Comparison of ENCODE assay signal across 10 mouse cellular contexts in genomic region chr16:23231168-23231567, GRCm38 (mm10). TPM values are rescaled to one million over a fixed set of nuclear protein-coding genes. Genes with fewer than 3 reads are reported as not detected.
DNase-seq lines count a peak whose midpoint lies in the region; ATAC-seq and TF ChIP-seq lines count a peak whose summit lies in the region.
"Had no signal": no experiment of that assay in that cellular context is flagged by ENCODE, and none has a peak within 500 bp of the region (broad histone marks: within the 10 kb centered on the region; RNA-seq: fewer than 3 reads in every experiment).

No protein-coding gene starts in this region.

- H3K27me3 ChIP-seq in heart, embryonic 13.5 days (replicated peaks): peaks cover 30% of the 10 kb centered on the region
- H3K27me3 ChIP-seq in liver, postnatal 0 days (ENCODE audit: insufficient read depth, low read length): no peaks in the 10 kb centered on the region

- H3K9ac ChIP-seq in heart, embryonic 13.5 days: no peak overlapping the region
- H3K9ac ChIP-seq in liver, postnatal 0 days (replicated peaks): no peak overlapping the region
- H3K9ac ChIP-seq: forebrain, postnatal 0 days; liver, embryonic 15.5 days had no signal

- WGBS in heart, embryonic 13.5 days: 30% methylated on average over 4 of the region's 4 CpGs
- 79% methylated on average over 4 of the region's 4 CpGs for WGBS in olfactory bulb, adult 2 months
- WGBS in liver, postnatal 0 days (ENCODE audit: insufficient replicate concordance): 62% methylated on average over 4 of the region's 4 CpGs

- ATAC-seq in heart, embryonic 13.5 days (ENCODE audit: extremely low read depth, insufficient number of reproducible peaks, low FRiP score, low TSS enrichment): no peak
- no peak for ATAC-seq in frontal cortex, adult (ENCODE audit: low TSS enrichment)
- no peak for ATAC-seq in liver, postnatal 0 days
- ATAC-seq: forebrain, postnatal 0 days; hindbrain, postnatal 0 days had no signal

- no peak for DNase-seq in layer of hippocampus, adult 2 months (ENCODE audit: low spot score in 2 of 2)
- no peak for DNase-seq in layer of hippocampus, adult 9-10 months (ENCODE audit: low spot score)
- peak; percentile 72 for DNase-seq in kidney, postnatal 10 days
- no peak for DNase-seq in liver, postnatal 0 days
- DNase-seq: forebrain, postnatal 0 days had no signal

- TF ChIP-seq CTCF in layer of hippocampus, adult 2 months (conservative IDR thresholded peaks at IDR 0.05): no peak
- TF ChIP-seq CTCF in olfactory bulb, adult 2 months (IDR thresholded peaks at IDR 0.05; ENCODE audit: insufficient read depth, low read depth, low read length): no peak
- TF ChIP-seq CTCF in liver, postnatal 0 days (IDR thresholded peaks at IDR 0.05; ENCODE audit: low read depth): no peak

- no peaks in the 10 kb centered on the region for H3K9me3 ChIP-seq in heart, embryonic 13.5 days
- H3K9me3 ChIP-seq in liver, postnatal 0 days (ENCODE audit: low read length): no peaks in the 10 kb centered on the region
- H3K9me3 ChIP-seq: liver, embryonic 15.5 days had no signal

- peaks cover 3% of the 10 kb centered on the region; the same call in 1 of the 2 replicates for H3K36me3 ChIP-seq in heart, embryonic 13.5 days
- H3K36me3 ChIP-seq in liver, postnatal 0 days (replicated peaks; ENCODE audit: insufficient read depth, low read length): no peaks in the 10 kb centered on the region
- H3K36me3 ChIP-seq: liver, embryonic 15.5 days had no signal

- peaks cover 67% of the 10 kb centered on the region for H3K4me1 ChIP-seq in heart, embryonic 13.5 days
- peaks cover 18% of the 10 kb centered on the region for H3K4me1 ChIP-seq in olfactory bulb, adult 2 months (ENCODE audit: control insufficient read depth, insufficient read depth, low read length)
- H3K4me1 ChIP-seq in liver, postnatal 0 days (ENCODE audit: insufficient read depth): peaks cover 13% of the 10 kb centered on the region

- no peak for TF ChIP-seq POLR2A in olfactory bulb, adult 2 months (IDR thresholded peaks at IDR 0.05; ENCODE audit: insufficient read depth, low read depth, low read length)

- H3K27ac ChIP-seq in layer of hippocampus, adult 2 months: peak overlapping the region; percentile 36; the same call in 1 of the 2 replicates
- peak overlapping the region; percentile 62 for H3K27ac ChIP-seq in heart, embryonic 13.5 days (replicated peaks)
- H3K27ac ChIP-seq in olfactory bulb, adult 2 months (ENCODE audit: insufficient read depth, low read depth, low read length): peak overlapping the region; percentile 55; the same call in 1 of the 2 replicates
- no peak overlapping the region for H3K27ac ChIP-seq in liver, postnatal 0 days (ENCODE audit: low read depth)
- H3K27ac ChIP-seq: hindbrain, postnatal 0 days; liver, embryonic 15.5 days had no signal

- TF ChIP-seq EP300 in liver, postnatal 0 days (IDR thresholded peaks at IDR 0.05; ENCODE audit: low read depth): no peak

- no peak overlapping the region for H3K4me3 ChIP-seq in layer of hippocampus, adult 2 months
- no peak overlapping the region for H3K4me3 ChIP-seq in heart, embryonic 13.5 days
- no peak overlapping the region for H3K4me3 ChIP-seq in olfactory bulb, adult 2 months (ENCODE audit: insufficient read depth, low read depth, low read length)
- no peak overlapping the region for H3K4me3 ChIP-seq in liver, postnatal 0 days (ENCODE audit: low read depth, low read length)
- H3K4me3 ChIP-seq: liver, embryonic 15.5 days had no signal

- peak overlapping the region; percentile 9; the same call in 1 of the 2 replicates for H3K4me2 ChIP-seq in heart, embryonic 13.5 days
- H3K4me2 ChIP-seq in liver, postnatal 0 days (ENCODE audit: low read depth, low read length): no peak overlapping the region
- H3K4me2 ChIP-seq: liver, embryonic 15.5 days had no signal

RNA-seq across cellular contexts. Expression of gene St6gal1, which starts 6.6 kb away (rescaled TPM):
- 10 to 100 TPM; 15.2 to 17.3 TPM for total RNA-seq in layer of hippocampus, adult 2 months (2021)
- 15.9 and 18.1 TPM in 2 replicates for polyA plus RNA-seq in heart, embryonic 13.5 days (2015; fragmentation: Nextera tagmentation; extraction: Ambion mirVana)
- not detected in 2 replicates for polyA plus RNA-seq in olfactory bulb, adult 2 months (2012; ENCODE audit: insufficient read depth, insufficient read length, low replicate concordance, missing spikeins)
- 17.1 and 17.3 TPM in 2 replicates for polyA plus RNA-seq in liver, postnatal 0 days (2015; fragmentation: Nextera tagmentation; extraction: Ambion mirVana)
